Mouse (Mus musculus): ENCODE measurements around the gene Ubac2. TPM values are rescaled to one million over a fixed set of nuclear protein-coding genes. Genes with fewer than 3 reads are reported as not detected.

The Ubac2 gene
- total and polyA plus RNA-seq, 2 experiments from 2014 or later = 39.4 to 66.8 TPM

DNA sequence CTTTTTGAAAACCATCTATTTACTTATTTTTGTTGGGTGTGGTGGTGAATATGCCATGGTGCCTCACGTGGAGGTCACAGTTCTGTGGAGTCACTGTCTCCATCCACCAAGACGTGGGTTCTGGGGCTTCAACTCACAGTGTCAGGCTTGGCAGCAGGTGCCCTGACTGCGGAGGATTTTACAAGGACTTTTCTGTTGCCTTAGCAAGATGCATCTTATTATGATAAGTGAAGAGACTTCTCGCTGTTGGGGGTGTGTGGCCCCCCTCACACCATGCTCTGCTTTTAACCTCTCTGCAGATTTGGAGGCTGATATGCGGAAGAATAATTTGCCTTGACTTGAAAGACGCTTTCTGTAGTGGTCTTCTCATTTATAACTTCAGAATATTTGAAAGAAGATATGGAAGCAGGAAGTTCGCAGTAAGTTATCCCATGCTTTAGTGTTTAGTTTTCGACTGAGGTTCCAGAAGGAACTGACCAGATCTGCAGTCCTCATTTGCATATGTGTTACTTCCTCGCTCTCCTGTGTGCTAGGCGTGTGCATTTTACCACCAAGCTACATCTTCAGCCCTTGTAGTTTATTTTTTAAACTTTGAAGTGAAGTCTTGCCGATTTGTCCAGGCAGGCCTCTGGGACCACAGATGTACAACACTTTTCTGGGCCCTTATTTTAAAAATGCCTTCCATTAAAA lies 28.7 kb downstream of the Ubac2 start:
- Histone ChIP-seq H3K4me1 (ENCODE audit: control insufficient read depth, insufficient read depth) (no peaks in the 10 kb centered on the region; the same call in 1 of the 2 replicates), H3K4me3 (ENCODE audit: low read depth, low read length) (no peak overlapping the region), H3K27ac (ENCODE audit: low read depth) (no peak overlapping the region), H3K4me2 (ENCODE audit: low read depth, low read length) (no peak overlapping the region), H3K27me3 (ENCODE audit: control insufficient read depth, insufficient read depth, low read length) (no peaks in the 10 kb centered on the region), H3K36me3 (replicated peaks; ENCODE audit: control insufficient read depth, insufficient read depth, low read length) (peaks cover 46% of the 10 kb centered on the region), H3K9ac (replicated peaks; ENCODE audit: low read depth, low read length) (no peak overlapping the region), H3K9me3 (replicated peaks; ENCODE audit: control insufficient read depth, low read length) (no peaks in the 10 kb centered on the region)
- TF ChIP-seq EP300 (IDR thresholded peaks at IDR 0.05; ENCODE audit: low read depth) = no peak
- no peak for TF ChIP-seq CTCF (IDR thresholded peaks at IDR 0.05; ENCODE audit: low read depth)
- ATAC-seq (ENCODE audit: insufficient read depth, low read depth) = no peak
- WGBS = 86% methylated on average over 11 of the region's 11 CpGs
- DNase-seq (ENCODE audit: low spot score) = no peak

- TF ChIP-seq EP300 (IDR thresholded peaks at IDR 0.05; ENCODE audit: low read depth) = no peak
- ATAC-seq (ENCODE audit: insufficient read depth, low read depth) (no peak), DNase-seq (ENCODE audit: low spot score) (no peak)
- H3K36me3 ChIP-seq (replicated peaks; ENCODE audit: control insufficient read depth, insufficient read depth, low read length) = peaks cover 46% of the 10 kb centered on the region
- no peak overlapping the region for H3K27ac ChIP-seq (ENCODE audit: low read depth)
- no peak overlapping the region for H3K4me2 ChIP-seq (ENCODE audit: low read depth, low read length)
- H3K9ac ChIP-seq (replicated peaks; ENCODE audit: low read depth, low read length) = no peak overlapping the region
- no peaks in the 10 kb centered on the region for H3K27me3 ChIP-seq (ENCODE audit: control insufficient read depth, insufficient read depth, low read length)
- H3K9me3 ChIP-seq (replicated peaks; ENCODE audit: control insufficient read depth, low read length) = no peaks in the 10 kb centered on the region
- H3K4me3 ChIP-seq (ENCODE audit: low read depth, low read length) = no peak overlapping the region
- 97% methylated on average over 6 of the region's 6 CpGs for WGBS
- H3K4me1 ChIP-seq (ENCODE audit: control insufficient read depth, insufficient read depth) = no peaks in the 10 kb centered on the region
These were observed 31.4 kb downstream of the Ubac2 start for GRCm38 (mm10) chr14:121909868-121910267.

DNA sequence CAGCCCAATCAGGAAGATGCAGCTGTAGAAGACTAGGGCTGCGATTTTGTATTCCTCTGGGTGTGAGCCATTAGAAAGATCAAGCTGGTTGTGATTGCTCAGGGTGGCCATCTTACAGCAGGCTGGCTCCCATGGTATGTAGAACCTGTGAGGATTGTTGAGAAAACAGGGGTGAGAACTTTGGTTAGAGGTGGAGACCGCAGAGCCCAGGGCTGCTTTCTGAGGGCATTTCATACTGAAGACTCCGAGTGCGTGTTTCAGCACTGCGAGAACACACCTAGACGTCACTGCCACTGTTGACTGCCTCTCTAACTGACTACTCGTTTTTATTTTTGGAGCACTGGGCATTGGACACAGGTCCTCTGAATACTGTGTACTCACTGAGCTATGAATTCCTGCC lies 34.1 kb downstream of the Ubac2 start:
- no peak overlapping the region for H3K4me3 ChIP-seq (ENCODE audit: low read depth, low read length)
- H3K4me2 ChIP-seq (ENCODE audit: low read depth, low read length) = no peak overlapping the region
- H3K27ac ChIP-seq (ENCODE audit: low read depth) = no peak overlapping the region
- H3K27me3 ChIP-seq (ENCODE audit: control insufficient read depth, insufficient read depth, low read length) = no peaks in the 10 kb centered on the region
- no peaks in the 10 kb centered on the region for H3K4me1 ChIP-seq (ENCODE audit: control insufficient read depth, insufficient read depth)
- WGBS = 89% methylated on average over 7 of the region's 7 CpGs
- DNase-seq (ENCODE audit: low spot score) (no peak), ATAC-seq (ENCODE audit: insufficient read depth, low read depth) (no peak)
- no peak overlapping the region for H3K9ac ChIP-seq (replicated peaks; ENCODE audit: low read depth, low read length)
- H3K9me3 ChIP-seq (replicated peaks; ENCODE audit: control insufficient read depth, low read length) = no peaks in the 10 kb centered on the region
- TF ChIP-seq EP300 (IDR thresholded peaks at IDR 0.05; ENCODE audit: low read depth) = no peak
- no peak for TF ChIP-seq CTCF (IDR thresholded peaks at IDR 0.05; ENCODE audit: low read depth)
- H3K36me3 ChIP-seq (replicated peaks; ENCODE audit: control insufficient read depth, insufficient read depth, low read length) = peaks cover 43% of the 10 kb centered on the region

DNA sequence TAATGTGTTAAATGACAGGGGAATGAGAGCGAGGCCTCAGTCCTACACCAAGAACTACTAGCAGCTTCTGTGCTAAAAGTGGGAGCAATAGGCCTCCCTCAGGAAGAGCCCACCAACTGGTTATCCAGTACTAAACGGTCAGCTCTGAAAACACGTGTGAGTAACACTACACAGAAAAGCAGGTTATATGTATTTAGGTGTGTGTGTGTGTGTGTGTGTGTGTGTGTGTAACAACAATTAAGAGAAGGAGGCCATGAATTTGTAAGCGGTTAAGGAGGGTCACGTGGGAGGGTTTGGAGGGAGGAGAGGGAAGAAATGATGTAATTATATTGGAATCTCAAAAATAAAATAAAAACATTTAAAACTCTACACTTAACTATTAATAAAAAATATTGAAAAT lies 36.7 kb downstream of the Ubac2 start:
- H3K4me2 ChIP-seq (ENCODE audit: low read depth, low read length) = no peak overlapping the region
- no peaks in the 10 kb centered on the region for H3K4me1 ChIP-seq (ENCODE audit: control insufficient read depth, insufficient read depth)
- H3K9me3 ChIP-seq (replicated peaks; ENCODE audit: control insufficient read depth, low read length) = no peaks in the 10 kb centered on the region
- peaks cover 26% of the 10 kb centered on the region; the same call in 1 of the 2 replicates for H3K36me3 ChIP-seq (replicated peaks; ENCODE audit: control insufficient read depth, insufficient read depth, low read length)
- no peaks in the 10 kb centered on the region for H3K27me3 ChIP-seq (ENCODE audit: control insufficient read depth, insufficient read depth, low read length)
- 76% methylated on average over 5 of the region's 5 CpGs for WGBS
- H3K27ac ChIP-seq (ENCODE audit: low read depth) = no peak overlapping the region
- no peak for ATAC-seq (ENCODE audit: insufficient read depth, low read depth)
- H3K9ac ChIP-seq (replicated peaks; ENCODE audit: low read depth, low read length) = no peak overlapping the region
- H3K4me3 ChIP-seq (ENCODE audit: low read depth, low read length) = no peak overlapping the region
- no peak for TF ChIP-seq CTCF (IDR thresholded peaks at IDR 0.05; ENCODE audit: low read depth)
- TF ChIP-seq EP300 (IDR thresholded peaks at IDR 0.05; ENCODE audit: low read depth) = no peak
- DNase-seq (ENCODE audit: low spot score) = no peak

DNA sequence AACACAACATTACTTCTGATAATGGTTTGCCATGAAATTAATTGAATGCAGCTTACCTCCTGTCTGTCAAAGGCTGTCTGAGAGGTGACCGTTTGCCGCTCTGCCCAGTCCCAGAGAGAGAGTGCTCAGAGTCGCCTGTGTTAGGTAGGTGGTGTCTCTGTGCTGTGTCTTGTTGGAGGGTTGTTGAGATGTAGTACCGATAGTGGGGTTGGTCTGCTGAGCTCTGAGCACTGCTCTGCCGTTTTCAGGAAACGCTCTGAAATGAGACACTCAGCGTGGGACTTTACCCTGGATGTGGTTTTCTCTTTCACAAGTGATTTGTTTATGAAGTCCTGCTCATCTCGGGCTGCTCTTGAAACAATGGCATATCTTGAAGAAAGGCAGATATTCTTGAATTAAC lies 37.2 kb downstream of the Ubac2 start, which contains the start of gene Gpr18:
TSS of gene Gpr18 (minus strand) at position 161 of the 400 bp plus-strand sequence.
- ATAC-seq (ENCODE audit: insufficient read depth, low read depth) (no peak), DNase-seq (ENCODE audit: low spot score) (no peak)
- Histone ChIP-seq H3K4me1 (ENCODE audit: control insufficient read depth, insufficient read depth) (peaks cover 2% of the 10 kb centered on the region; the same call in 1 of the 2 replicates), H3K36me3 (replicated peaks; ENCODE audit: control insufficient read depth, insufficient read depth, low read length) (peaks cover 26% of the 10 kb centered on the region; the same call in 1 of the 2 replicates), H3K27me3 (ENCODE audit: control insufficient read depth, insufficient read depth, low read length) (no peaks in the 10 kb centered on the region), H3K27ac (ENCODE audit: low read depth) (no peak within 1 kb of the TSS), H3K9me3 (replicated peaks; ENCODE audit: control insufficient read depth, low read length) (no peaks in the 10 kb centered on the region), H3K9ac (replicated peaks; ENCODE audit: low read depth, low read length) (no peak within 1 kb of the TSS), H3K4me2 (ENCODE audit: low read depth, low read length) (no peak within 1 kb of the TSS), H3K4me3 (ENCODE audit: low read depth, low read length) (no peak within 1 kb of the TSS)
- 68% methylated on average over 8 of the region's 8 CpGs for WGBS
- no peak for TF ChIP-seq CTCF (IDR thresholded peaks at IDR 0.05; ENCODE audit: low read depth)
- TF ChIP-seq EP300 (IDR thresholded peaks at IDR 0.05; ENCODE audit: low read depth) = no peak
